8 mouse cellular contexts compared by ENCODE assay signal in genomic region chr1:187031796-187032195, GRCm38 (mm10).
DNase-seq lines count a peak whose midpoint lies in the region; ATAC-seq and TF ChIP-seq lines count a peak whose summit lies in the region.

No protein-coding gene starts in this region.

- TF ChIP-seq CTCF in kidney, postnatal 0 days (IDR thresholded peaks at IDR 0.05; ENCODE audit: low read depth) = peak; percentile 84
- TF ChIP-seq CTCF in lung, postnatal 0 days (IDR thresholded peaks at IDR 0.05) = peak; percentile 94

- intact Hi-C loops in gastrocnemius, postnatal 36 days (cut with DNase I) = no loop called here

- peak; percentile 25 for DNase-seq in gastrocnemius, adult 18-20 months (ENCODE audit: low spot score)
- DNase-seq in gastrocnemius, adult 8-10 months (ENCODE audit: low spot score in 2 of 2) = no peak
- peak; percentile 4 for DNase-seq in urinary bladder, postnatal 25 days (ENCODE audit: low spot score)
- DNase-seq in urinary bladder, postnatal 10 days (ENCODE audit: low spot score) = no peak
- DNase-seq in embryo, embryonic 9.5 days (ENCODE audit: extremely low spot score) = peak; percentile 45
- peak; percentile 64 for DNase-seq in kidney, postnatal 0 days (ENCODE audit: low spot score)
- DNase-seq in lung, postnatal 0 days (ENCODE audit: low spot score) = peak; percentile 86
- no peak for DNase-seq in gastrocnemius, postnatal 36 days

- no peaks in the 10 kb centered on the region for H3K27me3 ChIP-seq in kidney, postnatal 0 days (ENCODE audit: insufficient read depth, low read length)
- no peaks in the 10 kb centered on the region for H3K27me3 ChIP-seq in lung, postnatal 0 days (replicated peaks; ENCODE audit: insufficient read depth, low read length)

- H3K4me1 ChIP-seq in kidney, postnatal 0 days (replicated peaks; ENCODE audit: insufficient read depth, low read length) = no peaks in the 10 kb centered on the region
- H3K4me1 ChIP-seq in lung, postnatal 0 days (ENCODE audit: insufficient read depth, low read depth, low read length) = no peaks in the 10 kb centered on the region

- no peak overlapping the region for H3K4me2 ChIP-seq in kidney, postnatal 0 days (ENCODE audit: low read length)
- no peak overlapping the region for H3K4me2 ChIP-seq in lung, postnatal 0 days (replicated peaks; ENCODE audit: low read depth, low read length)

- no peaks in the 10 kb centered on the region for H3K36me3 ChIP-seq in kidney, postnatal 0 days (ENCODE audit: insufficient read depth, low read length)
- H3K36me3 ChIP-seq in lung, postnatal 0 days (ENCODE audit: insufficient read depth, low read length) = no peaks in the 10 kb centered on the region

- H3K9ac ChIP-seq in kidney, postnatal 0 days (ENCODE audit: low read depth, low read length) = no peak overlapping the region
- no peak overlapping the region for H3K9ac ChIP-seq in lung, postnatal 0 days (replicated peaks; ENCODE audit: low read depth)

- no peaks in the 10 kb centered on the region for H3K9me3 ChIP-seq in kidney, postnatal 0 days (replicated peaks; ENCODE audit: low read length)
- H3K9me3 ChIP-seq in lung, postnatal 0 days (ENCODE audit: low read length) = no peaks in the 10 kb centered on the region

- H3K4me3 ChIP-seq in kidney, postnatal 0 days (replicated peaks; ENCODE audit: low read depth, low read length) = no peak overlapping the region
- H3K4me3 ChIP-seq in lung, postnatal 0 days (ENCODE audit: low read depth, low read length) = no peak overlapping the region

- TF ChIP-seq EP300 in lung, postnatal 0 days (IDR thresholded peaks at IDR 0.05) = no peak

- H3K27ac ChIP-seq in kidney, postnatal 0 days = no peak overlapping the region
- no peak overlapping the region for H3K27ac ChIP-seq in lung, postnatal 0 days (ENCODE audit: low read length)

- 0 out of 2 replicates have a peak, but pooled peaks have one; percentile 36 for ATAC-seq in kidney, postnatal 0 days (replicated peaks; ENCODE audit: low FRiP score, low read depth)
- peak; percentile 73 for ATAC-seq in lung, postnatal 0 days

- WGBS in kidney, postnatal 0 days = 32% methylated on average over 6 of the region's 6 CpGs
- WGBS in lung, postnatal 0 days = 19% methylated on average over 6 of the region's 6 CpGs

Comparison
In these comparisons a context has a peak if more than half of its experiments do, and no peak if none do; other contexts are left out.
1. DNase-seq: peak in gastrocnemius, adult 18-20 months (single experiment), urinary bladder, postnatal 25 days (single experiment), embryo, embryonic 9.5 days (single experiment), kidney, postnatal 0 days (single experiment) and lung, postnatal 0 days (single experiment); none in gastrocnemius, adult 8-10 months (0 of 2), urinary bladder, postnatal 10 days (single experiment) and gastrocnemius, postnatal 36 days (0 of 2).